Mouse (Mus musculus): ENCODE measurements around the gene Gmeb2. TPM values are rescaled to one million over a fixed set of nuclear protein-coding genes. Genes with fewer than 3 reads are reported as not detected.

Gene Gmeb2
- polyA plus RNA-seq, 1 experiment from 2014 or later: 19.7 TPM

Other genes starting within 250 kb of the Gmeb2 start
- gene Chrna4, start 244.5 kb downstream of the Gmeb2 start, polyA plus RNA-seq (2014; fragmentation: Nextera tagmentation; extraction: Ambion mirVana): 0.95 and 2.8 TPM in 2 replicates
- 0.11 and 0.25 TPM in 2 replicates for gene Kcnq2, start 152.7 kb downstream of the Gmeb2 start, polyA plus RNA-seq (2014; fragmentation: Nextera tagmentation; extraction: Ambion mirVana)
- gene Eef1a2, start 131.0 kb downstream of the Gmeb2 start, polyA plus RNA-seq (2014; fragmentation: Nextera tagmentation; extraction: Ambion mirVana): 0.13 and 0.14 TPM in 2 replicates
- gene Ppdpf, start 100.8 kb downstream of the Gmeb2 start, polyA plus RNA-seq (2014; fragmentation: Nextera tagmentation; extraction: Ambion mirVana): 422 and 444 TPM in 2 replicates
- 0.04 TPM in 1 of 2 replicates, not detected in the other for gene Ptk6, start 85.2 kb downstream of the Gmeb2 start, polyA plus RNA-seq (2014; fragmentation: Nextera tagmentation; extraction: Ambion mirVana)
- 0.94 and 1.4 TPM in 2 replicates for gene Srms, start 74.8 kb downstream of the Gmeb2 start, polyA plus RNA-seq (2014; fragmentation: Nextera tagmentation; extraction: Ambion mirVana)
- 0.17 and 0.69 TPM in 2 replicates for gene Fndc11, start 68.0 kb downstream of the Gmeb2 start, polyA plus RNA-seq (2014; fragmentation: Nextera tagmentation; extraction: Ambion mirVana)
- gene Helz2, start 46.0 kb downstream of the Gmeb2 start, polyA plus RNA-seq (2014; fragmentation: Nextera tagmentation; extraction: Ambion mirVana): 0.99 and 1.2 TPM in 2 replicates
- 0.84 and 0.91 TPM in 2 replicates for gene Stmn3, start 26.5 kb upstream of the Gmeb2 start, polyA plus RNA-seq (2014; fragmentation: Nextera tagmentation; extraction: Ambion mirVana)
- 63.0 and 63.7 TPM in 2 replicates for gene Rtel1, start 31.7 kb upstream of the Gmeb2 start, polyA plus RNA-seq (2014; fragmentation: Nextera tagmentation; extraction: Ambion mirVana)
- 35.0 and 40.2 TPM in 2 replicates for gene Zgpat, start 76.9 kb upstream of the Gmeb2 start, polyA plus RNA-seq (2014; fragmentation: Nextera tagmentation; extraction: Ambion mirVana)
- 57.3 and 63.7 TPM in 2 replicates for gene Arfrp1, start 77.4 kb upstream of the Gmeb2 start, polyA plus RNA-seq (2014; fragmentation: Nextera tagmentation; extraction: Ambion mirVana)
- gene Lime1, start 92.0 kb upstream of the Gmeb2 start, polyA plus RNA-seq (2014; fragmentation: Nextera tagmentation; extraction: Ambion mirVana): 20.9 and 26.7 TPM in 2 replicates
- 9.8 and 10.1 TPM in 2 replicates for gene Zbtb46, start 171.4 kb upstream of the Gmeb2 start, polyA plus RNA-seq (2014; fragmentation: Nextera tagmentation; extraction: Ambion mirVana)
- gene Abhd16b, start 205.2 kb upstream of the Gmeb2 start, polyA plus RNA-seq (2014; fragmentation: Nextera tagmentation; extraction: Ambion mirVana): 0.08 and 0.21 TPM in 2 replicates
- 165 and 175 TPM in 2 replicates for gene Tpd52l2, start 209.1 kb upstream of the Gmeb2 start, polyA plus RNA-seq (2014; fragmentation: Nextera tagmentation; extraction: Ambion mirVana)
- 75.3 and 80.9 TPM in 2 replicates for gene Dnajc5, start 232.4 kb upstream of the Gmeb2 start, polyA plus RNA-seq (2014; fragmentation: Nextera tagmentation; extraction: Ambion mirVana)